ENCODE assay signal across 19 mouse cellular contexts in genomic region chr2:119203871-119204460, GRCm38 (mm10). TPM values are rescaled to one million over a fixed set of nuclear protein-coding genes. Genes with fewer than 3 reads are reported as not detected.
A peak's percentile ranks its signal among the peaks of the same experiment; 100 is the strongest.
DNase-seq lines count a peak whose midpoint lies in the region; ATAC-seq lines count a peak whose summit lies in the region.
"Had no signal": no experiment of that assay in that cellular context is flagged by ENCODE, and none has a peak within 500 bp of the region (broad histone marks: within the 10 kb centered on the region; RNA-seq: fewer than 3 reads in every experiment).

No protein-coding gene starts in this region.

- no peaks in the 10 kb centered on the region for H3K36me3 ChIP-seq in hindbrain, embryonic 14.5 days (replicated peaks; ENCODE audit: control insufficient read depth, insufficient read depth)
- H3K36me3 ChIP-seq: hindbrain, embryonic 13.5 days; limb, embryonic 15.5 days; midbrain, embryonic 12.5 days had no signal

- no peak overlapping the region for H3K4me3 ChIP-seq in hindbrain, embryonic 14.5 days (replicated peaks; ENCODE audit: low read length)
- H3K4me3 ChIP-seq: forebrain, embryonic 13.5 days; hindbrain, embryonic 13.5 days; limb, embryonic 15.5 days; midbrain, embryonic 12.5 days had no signal

- WGBS in hindbrain, embryonic 14.5 days, result 72% methylated on average over 4 of the region's 4 CpGs

- no peaks in the 10 kb centered on the region for H3K27me3 ChIP-seq in hindbrain, embryonic 14.5 days (ENCODE audit: control insufficient read depth, insufficient read depth, low read length)
- H3K27me3 ChIP-seq: forebrain, embryonic 13.5 days; hindbrain, embryonic 13.5 days; limb, embryonic 15.5 days; midbrain, embryonic 12.5 days had no signal

- H3K4me2 ChIP-seq in hindbrain, embryonic 14.5 days (replicated peaks), result no peak overlapping the region
- H3K4me2 ChIP-seq: forebrain, embryonic 13.5 days; hindbrain, embryonic 13.5 days; limb, embryonic 15.5 days; midbrain, embryonic 12.5 days had no signal

- no peaks in the 10 kb centered on the region for H3K9me3 ChIP-seq in hindbrain, embryonic 14.5 days (ENCODE audit: control insufficient read depth, low read length)
- H3K9me3 ChIP-seq: forebrain, embryonic 13.5 days; hindbrain, embryonic 13.5 days; limb, embryonic 15.5 days; midbrain, embryonic 12.5 days had no signal

- ATAC-seq in hindbrain, embryonic 14.5 days (ENCODE audit: low FRiP score), result no peak
- ATAC-seq: forebrain, embryonic 13.5 days; liver, postnatal 0 days had no signal

- H3K4me1 ChIP-seq in hindbrain, embryonic 14.5 days (replicated peaks; ENCODE audit: control insufficient read depth, insufficient read depth, low read length), result peaks cover 3% of the 10 kb centered on the region; the same call in 1 of the 2 replicates

- no peak overlapping the region for H3K9ac ChIP-seq in hindbrain, embryonic 14.5 days
- H3K9ac ChIP-seq: forebrain, embryonic 13.5 days; hindbrain, embryonic 13.5 days; limb, embryonic 15.5 days; liver, postnatal 0 days; midbrain, embryonic 12.5 days had no signal

- peak; percentile 24 for DNase-seq in heart, adult 8-10 months (ENCODE audit: low spot score)
- no peak for DNase-seq in heart, postnatal 4 days
- DNase-seq in kidney, postnatal 14 days, result peak; percentile 14
- DNase-seq in kidney, adult 9 months, result no peak
- peak; percentile 33 for DNase-seq in R1 (ENCODE audit: low read depth, low spot score)
- DNase-seq in lung, postnatal 36 days, result peak; percentile 18
- no peak for DNase-seq in hindbrain, embryonic 14.5 days (ENCODE audit: low spot score)
- DNase-seq: adrenal gland, postnatal 25 days; cerebellum, postnatal 10 days; embryo, embryonic 11 days; liver, postnatal 0 days; right cerebral cortex, adult 18-20 months had no signal

- no peak overlapping the region for H3K27ac ChIP-seq in hindbrain, embryonic 14.5 days
- H3K27ac ChIP-seq: forebrain, embryonic 13.5 days; hindbrain, embryonic 13.5 days; midbrain, embryonic 12.5 days had no signal

RNA-seq across cellular contexts. Expression of gene Zfyve19, which starts 4.5 kb away (rescaled TPM):
- 10 to 100 TPM in 2 of 4 experiments, 1 to 10 TPM in 2; 7.8 to 14.3 (median 10.0) TPM for total RNA-seq in heart, adult 8-10 months (2022)
- total RNA-seq in heart, postnatal 4 days (2021), result 10 to 100 TPM; 18.8 to 22.3 TPM
- 51.7 and 61.7 TPM in 2 replicates for polyA plus RNA-seq in hindbrain, embryonic 14.5 days (2014; fragmentation: Nextera tagmentation; extraction: Ambion mirVana)

RNA-seq across cellular contexts. Expression of gene Dnajc17, which starts 4.6 kb away (rescaled TPM):
- 10 to 100 TPM in 1 of 4 experiments, 1 to 10 TPM in 3; 7.6 to 11.2 (median 9.0) TPM for total RNA-seq in heart, adult 8-10 months (2022)
- 10 to 100 TPM; 12.1 to 13.2 TPM for total RNA-seq in heart, postnatal 4 days (2021)
- polyA plus RNA-seq in hindbrain, embryonic 14.5 days (2014; fragmentation: Nextera tagmentation; extraction: Ambion mirVana), result 20.1 and 21.5 TPM in 2 replicates

RNA-seq across cellular contexts. Expression of gene Ppp1r14d, which starts 25.7 kb away (rescaled TPM):
- not detected for total RNA-seq in heart, adult 8-10 months (2022)
- total RNA-seq in heart, postnatal 4 days (2021), result not detected
- polyA plus RNA-seq in hindbrain, embryonic 14.5 days (2014; fragmentation: Nextera tagmentation; extraction: Ambion mirVana), result not detected in 2 replicates
- total RNA-seq: adrenal gland, postnatal 25 days; layer of hippocampus, postnatal 10 days; left cerebral cortex, postnatal 14 days had no signal
- polyA plus RNA-seq: forebrain, embryonic 13.5 days; hindbrain, embryonic 13.5 days; limb, embryonic 15.5 days; liver, postnatal 0 days; midbrain, embryonic 12.5 days had no signal

RNA-seq across cellular contexts. Expression of gene Gm14137, which starts 29.7 kb away (rescaled TPM):
- not detected for total RNA-seq in heart, adult 8-10 months (2022)
- total RNA-seq in heart, postnatal 4 days (2021), result not detected
- 0.40 and 0.66 TPM in 2 replicates for polyA plus RNA-seq in hindbrain, embryonic 14.5 days (2014; fragmentation: Nextera tagmentation; extraction: Ambion mirVana)
- total RNA-seq: left cerebral cortex, postnatal 14 days had no signal
- polyA plus RNA-seq: urinary bladder, adult 2 months had no signal

RNA-seq across cellular contexts. Expression of gene Spint1, which starts 33.2 kb away (rescaled TPM):
- total RNA-seq in heart, adult 8-10 months (2022), result under 1 TPM in 1 of 4 experiments, not detected in 3; 0.14 TPM
- total RNA-seq in heart, postnatal 4 days (2021), result not detected
- polyA plus RNA-seq in hindbrain, embryonic 14.5 days (2014; fragmentation: Nextera tagmentation; extraction: Ambion mirVana), result 0.78 and 0.90 TPM in 2 replicates

Comparison
In these comparisons a context has a peak if more than half of its experiments do, and no peak if none do; other contexts are left out.
1. DNase-seq: peak in heart, adult 8-10 months (single experiment), kidney, postnatal 14 days (single experiment), R1 (single experiment) and lung, postnatal 36 days (single experiment); none in heart, postnatal 4 days (single experiment), kidney, adult 9 months (single experiment) and hindbrain, embryonic 14.5 days (single experiment).